Mouse (Mus musculus): ENCODE measurements around the gene Cd3e.

- TF ChIP-seq CTCF (IDR thresholded peaks at IDR 0.05; ENCODE audit: low read depth) (no peak), EP300 (optimal IDR thresholded peaks at IDR 0.05) (no peak)
Measured at GRCm38 (mm10) chr9:45050301-45050700, 40.9 kb upstream of the Cd3e start.
